Mouse (Mus musculus): ENCODE results near the gene Doc2b.
A peak's percentile ranks its signal among the peaks of the same experiment; 100 is the strongest.
"Not testable (repeated sequence)": the region's sequence is repeated elsewhere in the genome, so short reads cannot be mapped to it uniquely, and the experiment has no call there.

Doc2b gene

DNA sequence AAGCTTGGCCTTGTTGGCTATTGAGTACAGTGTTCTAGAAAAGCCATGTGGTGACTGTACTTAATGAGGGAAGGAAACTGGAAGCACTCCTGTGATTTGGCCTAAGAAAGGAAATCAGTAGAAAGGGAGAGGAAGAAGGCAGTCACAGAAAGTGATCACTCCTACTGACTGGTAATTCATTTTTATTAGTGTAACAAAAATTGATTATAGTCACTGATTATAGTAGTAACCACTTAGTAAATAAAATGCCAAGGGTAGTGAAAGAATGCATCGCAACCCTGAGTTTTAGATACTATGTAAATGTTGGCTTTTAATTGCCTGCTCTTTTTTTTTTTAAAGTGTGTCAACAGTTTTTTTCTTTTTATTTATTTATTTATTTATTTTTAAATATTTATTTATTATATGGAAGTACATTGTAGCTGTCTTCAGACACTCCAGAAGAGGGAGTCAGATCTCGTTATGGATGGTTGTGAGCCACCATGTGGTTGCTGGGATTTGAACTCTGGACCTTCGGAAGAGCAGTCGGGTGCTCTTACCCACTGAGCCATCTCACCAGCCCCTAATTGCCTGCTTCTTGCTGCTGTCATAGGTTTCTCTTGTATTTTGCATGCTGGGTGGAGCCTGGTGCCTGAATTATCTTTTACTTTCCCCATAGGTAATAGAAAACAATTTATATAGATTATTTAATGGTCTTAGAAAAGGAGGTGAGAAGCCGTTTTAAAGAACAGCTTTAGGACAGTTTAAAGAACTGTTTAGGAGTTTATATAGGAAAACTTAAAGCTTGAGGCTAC, 60.2 kb downstream of the Doc2b start:
- DNase-seq (ENCODE audit: low spot score) = no peak

DNA sequence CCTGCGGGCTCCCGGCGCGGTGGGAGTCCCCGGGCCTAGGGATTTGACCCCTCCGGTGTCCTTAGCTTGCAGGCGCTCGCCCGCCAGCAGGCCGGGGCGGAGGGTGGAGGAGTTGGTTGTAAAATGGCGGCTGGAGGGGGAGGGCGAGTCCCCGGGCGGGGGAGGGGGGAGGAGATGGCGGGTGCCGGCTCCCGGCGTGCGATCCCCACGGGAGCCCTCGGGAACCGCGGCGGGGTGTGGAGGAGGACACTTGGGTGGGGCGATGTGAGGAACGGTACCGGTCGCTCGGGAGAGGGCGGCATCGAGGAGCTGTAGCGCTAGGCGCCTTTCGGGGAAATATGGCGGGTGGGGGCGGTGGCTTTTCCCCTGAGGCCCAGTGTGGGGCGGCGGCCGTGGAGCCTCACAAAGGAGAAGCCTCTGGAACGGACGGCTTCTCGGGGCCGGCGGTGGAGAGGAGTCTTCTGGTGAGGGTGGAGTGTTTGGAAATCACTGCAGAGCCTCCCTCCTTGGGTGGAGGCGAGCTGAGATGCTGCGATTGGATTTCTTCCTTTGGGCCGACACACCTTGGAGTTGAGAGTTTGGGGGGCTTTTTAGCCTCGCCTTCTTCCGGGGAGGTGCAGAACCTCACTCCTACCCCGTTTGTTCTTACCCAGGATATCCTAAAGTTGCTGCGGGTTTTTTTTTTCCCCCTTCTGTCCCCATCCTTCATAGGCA, 62.5 kb downstream of the Doc2b start:
- DNase-seq (ENCODE audit: low spot score) = peak; percentile 64

GRCm38 (mm10) chr11:75732434-75733226, 63.2 kb downstream of the Doc2b start, which contains the start of gene Ywhae:
Ywhae (plus strand) TSS chr11:75732869.
- DNase-seq (ENCODE audit: low spot score) = peak; percentile 93

- not testable (repeated sequence) for DNase-seq (ENCODE audit: low spot score)
Observed at GRCm38 (mm10) chr11:75727659-75728058, 68.2 kb downstream of the Doc2b start.

DNA sequence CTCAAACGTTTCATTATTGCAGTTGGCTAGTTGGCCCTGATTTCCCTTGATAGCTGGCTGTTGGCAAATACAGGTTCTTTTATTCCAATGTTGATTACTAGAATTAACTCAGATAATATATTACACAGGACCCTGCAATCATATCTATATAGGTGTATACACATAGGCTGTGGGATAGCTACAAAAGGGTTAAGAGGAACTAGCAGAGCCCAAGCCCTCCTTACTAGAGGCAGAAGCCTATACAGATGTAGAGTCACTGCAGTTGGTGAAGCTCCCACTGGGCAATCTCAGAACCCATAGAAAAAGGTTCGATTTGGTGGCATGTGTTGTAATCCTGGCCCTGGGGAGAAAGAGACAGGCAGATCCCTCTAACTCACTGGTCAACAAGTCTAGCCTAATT, 68.7 kb downstream of the Doc2b start:
- DNase-seq (ENCODE audit: low spot score) = no peak

- no peak for DNase-seq (ENCODE audit: low spot score)
Observed at GRCm38 (mm10) chr11:75722339-75722738, 73.5 kb downstream of the Doc2b start.
